ENCODE assay signal across 17 mouse cellular contexts in the genomic region with DNA sequence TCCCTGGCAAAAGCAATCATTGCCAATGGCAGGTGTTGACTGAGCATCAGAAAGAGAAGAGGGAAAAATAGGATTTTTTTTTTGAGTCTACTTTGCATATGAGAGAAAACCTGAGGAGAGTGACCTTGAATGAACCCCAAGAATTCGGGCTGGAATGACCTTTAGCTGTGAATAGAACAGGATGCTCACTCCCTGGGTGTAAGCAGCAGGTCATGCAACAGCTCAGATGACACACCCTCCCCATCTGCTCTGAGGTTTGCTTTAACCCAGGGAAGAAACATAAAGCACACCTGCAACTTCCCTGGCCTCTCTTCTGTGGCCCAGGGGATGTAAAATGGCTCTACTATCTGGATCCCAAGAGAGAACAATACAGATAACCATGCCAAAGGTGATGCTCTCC.
"Had no signal": no experiment of that assay in that cellular context is flagged by ENCODE, and none has a peak within 500 bp of the region (broad histone marks: within the 10 kb centered on the region; RNA-seq: fewer than 3 reads in every experiment).

No protein-coding gene starts in this region.

- H3K9ac ChIP-seq: liver, embryonic 13.5 days; midbrain, embryonic 12.5 days; neural tube, embryonic 13.5 days had no signal

- H3K27ac ChIP-seq: liver, embryonic 13.5 days; midbrain, embryonic 12.5 days; neural tube, embryonic 13.5 days had no signal

- H3K9me3 ChIP-seq: liver, embryonic 13.5 days; midbrain, embryonic 12.5 days; neural tube, embryonic 13.5 days had no signal

- H3K36me3 ChIP-seq: liver, embryonic 13.5 days; midbrain, embryonic 12.5 days; neural tube, embryonic 13.5 days had no signal

- H3K27me3 ChIP-seq: liver, embryonic 13.5 days; midbrain, embryonic 12.5 days; neural tube, embryonic 13.5 days had no signal

- H3K4me3 ChIP-seq: liver, embryonic 13.5 days; midbrain, embryonic 12.5 days; myocyte; neural tube, embryonic 13.5 days had no signal

- H3K4me1 ChIP-seq: liver, embryonic 13.5 days had no signal

- DNase-seq: kidney, adult 18-20 months; kidney, adult 9 months; kidney, postnatal 14 days; kidney, postnatal 4 days; left cerebral cortex, postnatal 4 days; liver, embryonic 13.5 days; lung, adult 2 months; lung, postnatal 14 days; lung, postnatal 4 days; right cerebral cortex, adult 18-20 months; right cerebral cortex, postnatal 14 days; right cerebral cortex, postnatal 4 days; thymus, adult 18-20 months; thymus, postnatal 36 days had no signal
